Mouse (Mus musculus) ES-E14 (cell line): ENCODE measurements around the gene Gm28047.

Source experiments
- HCFC1 ChIP-seq: IDR thresholded peaks from 2 replicates; pipeline ENCODE4 v1.6.1; 2012; ENCODE audit warnings: low read length, inconsistent platforms, borderline replicate concordance; ENCODE audit not compliant: insufficient read depth
- MAFK ChIP-seq: IDR thresholded peaks from 2 replicates; pipeline ENCODE4 v1.6.1; 2014; ENCODE audit warnings: mild to moderate bottlenecking, low read depth, low read length, inconsistent platforms; ENCODE audit not compliant: insufficient read depth
- ZNF384 ChIP-seq: IDR thresholded peaks from 2 replicates; pipeline ENCODE4 v1.6.1; 2012; ENCODE audit warnings: low read depth, low read length, inconsistent platforms

GRCm38 (mm10) chr15:102670281-102670680, 45.4 kb upstream of the Gm28047 start:
- TF ChIP-seq MAFK (no peak), ZNF384 (no peak), HCFC1 (no peak)
